Mouse (Mus musculus) cerebellum, adult 9-11 months (tissue): Measurements from ENCODE around the gene Naf1.

ENCODE experiments used
- DNase-seq: peaks from one replicate; pipeline ENCODE4 v3.0.0; 2022

Naf1 gene

DNA sequence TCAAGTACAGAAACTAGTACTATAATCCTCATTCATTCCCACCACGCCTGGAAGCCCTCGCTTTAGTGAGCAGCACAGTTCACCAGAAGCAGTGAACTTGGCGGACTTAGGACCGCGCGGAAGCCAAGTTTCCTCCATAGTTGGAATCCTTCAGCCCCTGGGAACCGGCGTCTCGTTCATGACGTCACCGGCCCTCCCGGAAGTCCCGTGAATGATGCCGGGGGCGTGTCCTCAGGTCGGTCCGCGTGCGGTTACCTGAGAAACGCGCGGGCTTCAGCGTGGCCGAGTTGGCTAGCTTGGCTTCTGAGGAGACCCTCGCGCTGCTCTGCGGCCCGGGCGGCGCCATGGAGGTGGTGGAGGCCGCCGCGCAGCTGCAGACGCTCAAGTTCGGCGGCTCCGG lies at the start of gene Naf1:
Gene Naf1, plus strand, starts transcription at position 195 of the 400 bp plus-strand sequence.
- DNase-seq = peak; percentile 93

DNA sequence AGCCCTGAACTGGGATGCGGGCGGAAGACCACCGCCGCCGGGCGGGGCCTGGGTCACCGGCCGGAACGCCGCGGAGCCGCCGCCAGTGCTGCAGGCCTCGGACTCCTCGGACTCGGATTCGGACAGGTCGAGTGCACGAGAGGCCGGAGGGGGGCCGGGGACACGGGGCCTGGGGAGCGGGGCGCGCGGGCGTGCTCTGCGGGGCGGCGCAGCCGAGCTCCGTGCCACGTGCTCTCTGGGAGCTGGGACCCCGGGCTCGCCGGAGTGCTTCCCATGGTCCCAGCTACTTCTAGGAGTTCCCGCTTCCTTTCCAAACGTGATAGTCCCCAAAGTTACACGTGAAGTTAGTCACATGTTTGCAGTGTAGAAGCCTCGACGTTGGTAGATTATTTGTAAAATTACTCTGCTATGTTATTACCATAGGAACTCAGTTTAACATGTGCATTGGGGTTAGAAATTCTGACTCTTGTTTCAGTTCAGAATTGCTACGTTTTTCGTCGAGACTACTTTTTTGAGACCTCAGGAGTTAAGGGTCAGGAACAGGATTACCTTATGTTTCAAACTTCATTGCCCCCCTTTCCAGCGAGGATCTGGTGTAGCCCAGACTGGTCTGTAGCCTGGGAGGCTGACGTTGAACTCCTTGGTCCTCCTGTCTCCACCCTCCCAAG lies 1.0 kb downstream of the Naf1 start:
- peak; percentile 27 for DNase-seq

- no peak for DNase-seq
Measured at GRCm38 (mm10) chr8:66861589-66862500, 1.8 kb downstream of the Naf1 start.

DNA sequence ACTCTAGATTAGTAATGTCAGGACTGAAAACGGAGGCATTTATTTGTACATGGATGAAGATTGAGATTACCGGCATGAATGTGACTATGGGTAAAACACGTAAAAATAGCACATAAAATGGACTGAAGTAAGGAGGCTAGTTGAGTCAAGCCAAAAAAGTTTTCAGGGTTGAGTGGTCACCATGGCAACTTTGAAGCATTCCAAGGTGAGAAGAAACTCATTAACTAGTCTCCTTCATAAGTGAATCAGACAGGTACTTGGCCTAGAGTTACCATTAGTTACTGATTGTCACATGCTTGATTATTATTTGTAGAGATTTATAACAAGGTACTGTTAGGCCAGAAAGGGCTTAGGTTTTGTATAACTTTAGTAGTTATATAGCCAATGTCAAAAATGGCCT lies 3.7 kb downstream of the Naf1 start:
- no peak for DNase-seq

DNA sequence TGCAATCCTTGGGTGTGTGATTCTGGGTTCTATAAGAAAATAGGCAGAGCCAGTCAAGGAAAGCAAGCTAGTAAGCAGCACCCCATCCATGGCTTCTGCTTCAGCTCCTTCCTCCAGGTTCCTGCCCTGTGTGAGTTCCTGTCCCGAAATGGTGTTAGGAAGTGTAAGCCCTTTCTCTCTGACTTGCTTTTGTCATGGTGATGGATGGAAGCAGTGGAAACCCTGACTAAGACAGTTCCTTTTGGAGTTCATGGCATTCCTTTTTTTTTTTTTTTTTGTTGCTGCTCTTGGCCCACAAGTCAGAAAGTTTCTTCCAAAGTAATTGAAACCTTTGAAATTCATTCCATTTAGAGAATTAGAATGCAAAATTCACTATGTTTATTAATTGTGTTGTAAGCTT lies 5.1 kb downstream of the Naf1 start:
- DNase-seq = no peak

- no peak for DNase-seq
Measured at GRCm38 (mm10) chr8:66867679-66868078, 7.7 kb downstream of the Naf1 start.

DNA sequence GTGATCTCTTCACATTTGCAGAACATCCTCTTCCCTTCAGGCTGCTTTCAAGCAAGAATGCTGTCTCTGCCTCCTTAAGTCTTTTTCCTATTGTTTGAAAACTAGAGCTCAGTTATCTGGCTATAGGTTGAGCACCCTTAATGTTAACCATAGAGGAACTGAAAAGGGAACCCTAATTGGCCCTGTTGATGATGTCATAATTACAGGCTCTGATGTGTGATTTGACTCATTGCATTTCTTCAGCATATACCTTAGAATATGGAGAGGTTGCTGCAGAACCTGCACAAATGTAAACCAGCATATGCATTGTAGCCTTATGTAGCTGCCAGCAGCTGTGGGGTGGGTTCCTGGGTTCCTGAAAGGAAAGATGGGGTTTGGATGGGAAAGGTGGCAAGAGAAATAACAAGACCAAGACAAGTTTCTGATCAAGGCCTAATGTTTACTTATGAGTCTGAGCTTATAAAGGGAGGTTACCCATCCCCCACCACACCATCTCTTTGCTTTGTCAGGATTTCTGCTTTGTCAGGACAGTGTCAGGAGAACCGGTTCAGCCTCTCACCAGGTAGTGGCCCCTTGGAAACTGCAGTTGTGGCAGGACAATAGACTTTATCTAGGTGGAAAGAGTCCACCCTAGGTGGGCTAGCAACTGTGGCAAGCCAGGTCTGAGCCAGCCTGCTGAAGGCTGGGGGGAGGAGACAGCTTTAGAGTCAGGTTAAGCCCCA lies 9.4 kb downstream of the Naf1 start:
- DNase-seq = no peak

GRCm38 (mm10) chr8:66883866-66884265 lies 23.8 kb downstream of the Naf1 start:
- DNase-seq = no peak

DNA sequence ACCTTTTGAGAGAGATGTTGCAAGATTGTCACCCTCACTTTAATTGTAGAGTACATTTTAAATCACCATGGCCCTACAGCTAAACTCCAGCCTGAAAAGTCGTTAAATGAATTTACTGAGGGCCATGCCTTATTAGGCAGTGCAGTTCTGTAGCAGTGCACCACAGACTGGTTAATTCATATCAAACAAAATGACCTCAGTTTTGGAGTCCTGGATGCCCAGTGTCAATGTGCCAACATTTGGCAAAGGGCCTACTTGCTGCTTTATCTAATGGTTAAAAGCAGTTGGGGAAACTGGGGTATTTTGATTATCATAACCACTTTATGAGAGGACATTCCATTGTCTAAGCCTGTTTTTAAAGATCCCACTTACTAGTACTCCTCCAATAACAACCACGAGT lies 31.9 kb downstream of the Naf1 start:
- DNase-seq = no peak

DNA sequence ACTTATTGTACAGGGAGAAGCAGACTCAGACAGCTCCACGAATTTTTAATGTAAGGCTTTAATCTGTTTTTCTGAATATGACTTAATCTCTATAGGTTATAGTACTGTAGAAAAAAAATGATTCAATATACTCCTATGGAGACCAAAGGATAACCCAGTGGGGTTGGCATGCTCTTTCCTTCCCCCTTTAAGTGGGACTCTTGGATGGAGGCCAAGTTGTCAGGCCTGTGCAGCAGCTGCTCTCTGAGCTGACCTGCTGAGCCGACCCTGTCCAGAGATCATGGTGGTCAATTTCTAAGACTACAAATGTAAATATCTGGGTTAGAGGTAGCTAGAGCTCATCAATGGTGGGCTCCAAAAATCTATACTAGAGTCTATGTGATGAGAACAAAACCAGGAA lies 45.0 kb downstream of the Naf1 start:
- DNase-seq = no peak

- no peak for DNase-seq
Measured at GRCm38 (mm10) chr8:66905557-66905956, 45.5 kb downstream of the Naf1 start.

DNA sequence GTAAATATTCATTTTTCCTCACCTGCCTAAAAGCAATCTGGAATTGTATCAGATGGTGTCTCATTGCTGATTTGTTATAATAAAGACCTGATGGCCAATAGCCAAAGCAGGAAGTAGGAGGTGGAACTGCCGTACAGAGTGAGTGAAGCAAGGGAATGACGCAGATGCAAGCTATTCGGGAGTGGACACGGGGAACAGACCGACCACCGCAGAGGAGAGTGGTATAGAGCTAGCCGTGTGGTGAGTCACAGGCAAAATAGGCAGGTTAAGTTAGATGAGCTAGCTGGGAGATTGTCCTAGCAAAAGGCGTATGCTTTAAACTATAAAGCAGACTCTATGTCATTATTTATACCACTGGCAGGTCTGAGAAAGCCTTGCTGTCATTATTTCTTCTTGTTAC lies 46.1 kb downstream of the Naf1 start:
- DNase-seq = no peak

DNA sequence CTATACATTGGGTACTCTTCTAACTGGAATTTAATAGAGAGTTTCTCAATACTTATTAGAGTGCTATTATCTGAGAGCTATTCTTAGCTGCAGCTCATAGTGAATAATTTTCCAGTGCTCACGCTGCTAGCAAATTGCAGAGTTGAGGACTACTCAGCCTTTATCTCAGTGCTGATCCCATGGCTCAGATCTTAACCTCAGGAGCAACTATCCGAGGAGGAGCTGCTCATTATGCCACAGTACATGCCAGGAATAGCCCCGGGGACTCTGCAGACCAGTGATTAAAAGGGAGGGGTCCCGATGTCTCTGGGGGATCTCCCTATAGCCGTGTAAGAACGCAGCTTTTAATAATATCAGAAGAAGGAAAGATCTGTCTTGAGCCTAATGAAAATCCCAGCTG lies 50.7 kb downstream of the Naf1 start:
- no peak for DNase-seq

DNA sequence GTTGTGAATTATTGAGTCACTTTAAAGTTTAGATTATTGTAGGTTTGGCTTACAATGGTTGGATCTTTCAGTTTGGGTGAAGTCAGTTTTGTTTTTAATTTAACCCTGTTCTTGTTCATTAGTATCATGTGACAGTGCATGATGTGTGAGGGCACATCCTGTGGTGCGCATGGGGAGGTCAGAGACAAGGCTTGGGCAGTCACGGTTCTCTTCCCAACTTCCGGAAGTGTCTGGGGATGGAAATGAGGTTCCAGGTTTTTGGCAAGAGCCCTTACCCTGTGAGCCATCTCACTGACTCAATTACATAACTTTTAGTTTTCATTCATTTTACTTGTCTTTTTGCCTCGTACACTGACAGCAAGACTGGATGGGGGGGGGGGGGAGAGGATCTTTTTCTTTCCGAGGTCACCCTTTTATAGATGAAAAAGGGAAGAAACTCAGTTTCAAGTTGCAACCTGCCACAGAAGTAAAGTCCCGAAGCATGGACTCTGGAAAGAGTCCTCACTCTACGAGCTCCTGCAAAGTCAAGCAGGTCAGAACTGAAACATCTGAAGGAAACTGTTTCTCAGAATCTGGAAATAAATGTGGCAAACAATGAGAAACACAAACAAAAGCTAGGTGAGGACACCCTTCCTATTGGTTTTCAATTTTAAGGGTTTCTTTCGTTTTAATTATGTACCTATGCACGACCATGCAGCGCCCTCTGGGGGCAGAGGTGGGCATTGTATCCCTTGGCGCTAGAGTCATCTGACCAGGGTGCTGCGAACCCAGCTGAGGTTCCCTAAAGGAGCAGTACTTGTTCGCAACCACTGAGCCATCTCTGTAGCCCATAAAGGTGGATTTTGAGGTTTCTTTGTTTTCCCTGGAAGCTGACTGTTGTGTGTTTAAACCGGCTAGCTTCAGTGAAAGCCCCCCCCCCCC lies 53.9 kb downstream of the Naf1 start:
- DNase-seq = no peak

- no peak for DNase-seq
Measured at GRCm38 (mm10) chr8:66916056-66916455, 56.0 kb downstream of the Naf1 start.

- no peak for DNase-seq
Measured at GRCm38 (mm10) chr8:66917695-66918467, 57.9 kb downstream of the Naf1 start.

DNA sequence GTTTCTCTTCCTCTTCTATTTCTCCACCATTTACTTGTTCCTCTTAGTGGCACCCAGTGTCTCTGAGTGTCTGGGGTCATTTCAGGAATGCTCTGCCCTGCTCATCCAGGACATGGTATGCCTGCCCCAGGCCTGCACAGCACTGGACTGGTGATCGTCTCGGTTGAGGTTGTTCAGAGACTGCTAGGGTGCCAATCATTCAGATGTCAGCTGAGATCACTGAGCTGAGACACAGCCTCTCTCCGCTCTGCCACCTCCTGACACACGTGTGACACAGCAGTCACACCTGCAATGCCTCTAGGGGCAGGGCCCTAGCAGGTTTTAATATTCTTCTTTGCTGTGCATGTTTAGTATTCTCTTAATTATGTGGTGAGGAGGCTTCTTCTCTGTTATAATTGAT lies 58.5 kb downstream of the Naf1 start:
- no peak for DNase-seq

DNA sequence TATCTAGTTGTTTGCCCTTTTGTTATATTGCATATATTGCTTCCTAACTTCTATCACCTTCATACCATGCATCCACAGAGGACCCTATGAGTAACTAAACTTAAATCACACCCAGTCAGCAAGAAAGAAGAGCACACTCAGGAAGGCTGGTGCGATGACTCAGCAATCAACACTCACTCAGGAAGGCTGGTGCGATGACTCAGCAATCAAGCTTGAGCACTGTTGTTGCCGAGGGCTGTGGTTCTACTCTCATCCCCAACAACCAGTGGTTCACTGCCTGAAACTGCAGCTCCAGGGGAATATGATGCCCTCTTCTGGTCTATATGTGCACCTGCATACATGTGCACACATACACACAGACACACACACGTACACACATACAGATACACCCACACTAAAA lies 73.7 kb downstream of the Naf1 start:
- no peak for DNase-seq

GRCm38 (mm10) chr8:66936236-66936635 lies 76.2 kb downstream of the Naf1 start:
- DNase-seq = no peak
